Mouse (Mus musculus) ovary, postnatal 36 days (tissue): ENCODE results near the gene St3gal4.

Source experiments
- DNase-seq: peaks from one replicate; pipeline ENCODE4 v3.0.0; 2022; ENCODE audit warnings: low spot score, mixed read lengths

Gene St3gal4

DNA sequence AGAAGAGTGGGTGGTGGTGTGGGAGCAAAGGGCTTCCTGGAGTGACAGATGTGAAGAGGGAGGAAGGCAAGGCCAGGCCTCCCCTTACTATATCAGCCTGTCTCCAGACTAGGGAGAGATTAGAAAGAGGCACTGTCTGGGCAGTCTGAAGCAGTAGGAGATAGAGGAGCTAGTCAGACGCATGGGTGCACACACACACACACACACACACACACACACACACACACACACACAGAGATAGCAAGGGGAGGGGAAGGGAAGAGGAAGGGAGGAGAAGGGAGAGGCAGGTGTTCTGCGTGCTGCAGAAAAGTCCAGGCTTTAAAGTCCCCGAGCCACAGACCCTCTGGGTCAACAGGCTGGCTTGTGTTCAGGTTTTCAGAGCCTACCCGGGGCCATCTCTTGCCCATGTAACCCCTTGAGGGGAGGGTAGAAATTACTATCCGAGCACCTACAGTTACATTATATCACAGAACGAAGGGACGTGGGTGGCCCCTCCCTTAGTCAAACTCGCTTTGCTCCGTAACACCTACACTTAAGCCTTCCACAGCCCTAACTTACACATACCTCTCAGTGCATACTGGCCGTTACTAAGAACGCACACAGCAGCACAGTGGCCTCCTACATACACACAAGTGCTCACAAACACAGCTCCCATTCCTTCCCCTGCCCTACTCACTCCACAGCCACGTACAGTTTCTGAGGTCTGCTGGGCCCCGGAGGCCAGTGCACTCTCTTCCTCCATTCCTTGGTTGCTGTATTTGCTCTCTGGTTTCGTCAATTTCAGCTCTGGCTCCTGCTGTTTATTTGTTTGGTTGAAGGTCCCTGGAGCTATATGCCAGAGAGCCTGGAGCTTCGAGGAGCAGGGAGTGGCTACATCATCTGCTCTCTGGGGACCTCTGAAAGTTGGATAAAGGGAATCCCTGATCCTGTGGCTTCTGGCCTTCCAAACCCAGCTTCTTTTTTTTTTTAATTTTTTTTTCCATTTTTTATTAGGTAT is 12.9 kb downstream of the St3gal4 start:
- DNase-seq = no peak

DNA sequence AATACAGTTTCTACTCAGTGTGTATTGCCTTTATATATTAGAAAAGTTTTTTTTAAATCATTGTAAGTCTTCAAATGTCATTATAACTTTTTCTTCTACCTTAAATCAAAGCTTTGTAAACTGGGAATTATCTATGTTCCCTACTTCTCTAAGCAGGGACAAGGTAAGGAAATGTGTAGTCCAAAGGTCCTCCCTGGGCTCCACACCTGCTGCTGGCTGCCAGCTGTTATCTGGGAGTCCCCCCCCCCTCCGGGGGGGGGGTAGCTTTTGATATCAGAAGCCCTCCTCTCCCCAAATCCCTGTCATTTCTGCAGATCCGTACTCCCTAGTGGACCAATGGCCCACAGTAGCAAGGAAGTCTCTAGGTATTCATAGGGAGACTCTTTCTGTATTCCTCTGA is 13.6 kb downstream of the St3gal4 start:
- DNase-seq = no peak

DNA sequence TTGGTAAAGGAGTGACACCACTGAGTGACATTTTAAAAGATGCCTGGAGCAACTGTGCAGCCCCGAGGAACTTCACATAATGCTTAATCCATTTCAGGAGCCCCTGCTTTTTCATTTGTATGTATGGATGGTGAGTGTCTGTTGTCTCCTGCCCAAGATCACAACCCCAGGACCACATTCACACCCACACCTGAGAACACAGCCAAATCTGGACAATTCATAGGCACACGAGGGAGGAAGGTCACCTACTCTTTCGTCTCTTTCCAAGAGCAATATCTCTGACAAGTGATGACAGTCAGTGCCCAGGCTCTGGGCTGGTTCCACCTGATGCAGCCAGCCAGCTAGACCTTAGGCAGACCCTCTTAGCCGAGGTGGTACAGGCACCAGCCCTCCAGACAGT is 14.4 kb downstream of the St3gal4 start:
- DNase-seq = no peak

DNA sequence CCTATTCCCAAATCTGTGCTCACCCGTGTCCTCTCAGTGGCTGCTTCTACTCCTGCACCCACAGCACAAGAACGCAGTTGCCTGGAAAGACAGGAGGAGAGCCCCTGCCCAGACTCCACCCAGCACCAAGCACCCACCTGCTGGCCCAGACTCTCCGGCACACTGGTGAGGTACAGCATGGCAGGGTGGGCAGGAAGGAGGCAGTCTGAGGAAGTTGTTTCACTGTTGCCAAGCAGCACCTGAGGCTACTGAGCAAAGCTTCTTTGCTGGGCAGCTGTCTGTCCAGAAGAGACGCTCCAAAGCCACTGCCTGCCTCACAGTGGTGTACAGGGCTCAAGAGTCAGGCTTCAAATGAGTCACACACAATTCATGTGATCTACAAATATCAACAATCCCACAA is 20.3 kb downstream of the St3gal4 start:
- no peak for DNase-seq

DNA sequence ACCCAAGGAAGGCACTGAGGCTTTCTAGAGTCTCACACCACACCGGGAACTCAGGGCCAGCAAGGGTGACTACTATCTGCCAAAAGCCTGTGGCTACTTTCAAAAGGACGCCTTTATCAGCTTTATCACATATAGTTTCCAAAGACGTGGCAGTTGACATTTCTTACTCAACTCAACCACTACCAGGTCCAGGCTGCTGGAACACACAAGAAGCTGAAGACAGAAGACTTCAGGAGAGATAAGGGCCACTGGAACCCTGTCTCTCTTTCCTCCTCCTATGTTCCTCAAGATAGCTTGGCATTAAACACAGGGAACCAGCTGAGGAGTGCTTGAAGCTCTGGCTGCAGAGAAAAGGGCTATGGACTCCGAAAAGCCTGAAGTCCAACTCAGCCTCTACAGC is 21.2 kb downstream of the St3gal4 start:
- no peak for DNase-seq

DNA sequence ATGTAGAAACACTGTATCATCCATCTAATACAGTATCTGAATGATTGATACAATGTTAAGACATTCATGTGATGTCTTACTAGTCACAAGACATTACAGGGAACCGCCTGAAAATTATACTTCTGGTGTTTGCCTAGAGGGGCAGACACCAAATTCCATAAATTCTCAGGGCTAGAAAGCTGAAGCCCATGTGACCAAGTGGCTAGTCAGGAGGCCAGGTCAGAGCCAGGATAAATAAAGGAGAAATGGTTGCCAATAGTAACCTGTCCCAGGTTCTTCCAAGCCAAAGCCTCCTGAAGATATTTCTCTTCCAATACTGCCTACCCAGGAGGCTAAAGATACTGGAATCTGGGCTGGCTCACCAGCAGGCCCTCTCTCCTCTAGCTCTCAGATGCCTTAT is 23.3 kb downstream of the St3gal4 start:
- no peak for DNase-seq

DNA sequence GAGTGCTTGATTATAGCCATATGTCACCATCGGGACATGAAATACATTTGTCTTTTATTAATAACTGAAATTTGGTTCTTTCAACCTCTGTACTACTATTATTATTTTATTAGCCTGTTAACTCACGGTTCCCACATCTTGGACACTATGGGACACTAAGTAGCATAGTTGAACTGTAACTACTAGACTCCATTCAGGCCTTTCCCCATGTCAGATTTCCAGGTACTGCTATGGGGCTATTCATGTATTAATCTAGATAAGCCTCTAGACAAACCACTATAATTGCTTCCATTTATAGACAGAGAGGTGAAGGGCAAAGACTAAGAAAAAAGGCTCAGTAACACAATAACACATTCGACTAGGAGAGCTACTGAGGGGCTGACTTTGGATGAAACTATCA is 25.7 kb downstream of the St3gal4 start:
- no peak for DNase-seq

DNA sequence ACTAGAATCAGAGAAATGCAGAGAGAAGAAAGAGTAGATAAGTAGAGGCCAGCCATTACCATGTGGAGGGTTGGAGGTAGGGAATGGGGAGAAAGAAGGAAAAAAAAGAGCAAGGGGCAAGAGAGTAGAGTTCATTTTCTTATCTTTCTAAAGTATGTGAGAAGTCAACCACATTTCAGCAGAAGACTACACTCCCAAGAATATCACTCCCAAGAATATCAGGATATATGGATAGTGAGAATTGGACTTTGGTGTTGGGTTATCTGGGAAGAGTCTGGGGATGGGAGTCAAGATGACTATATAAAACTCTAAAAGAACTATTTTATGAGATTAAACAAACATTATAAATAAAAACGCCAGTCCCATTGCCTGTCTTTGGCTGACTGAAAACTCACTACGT is 26.2 kb downstream of the St3gal4 start:
- no peak for DNase-seq

DNA sequence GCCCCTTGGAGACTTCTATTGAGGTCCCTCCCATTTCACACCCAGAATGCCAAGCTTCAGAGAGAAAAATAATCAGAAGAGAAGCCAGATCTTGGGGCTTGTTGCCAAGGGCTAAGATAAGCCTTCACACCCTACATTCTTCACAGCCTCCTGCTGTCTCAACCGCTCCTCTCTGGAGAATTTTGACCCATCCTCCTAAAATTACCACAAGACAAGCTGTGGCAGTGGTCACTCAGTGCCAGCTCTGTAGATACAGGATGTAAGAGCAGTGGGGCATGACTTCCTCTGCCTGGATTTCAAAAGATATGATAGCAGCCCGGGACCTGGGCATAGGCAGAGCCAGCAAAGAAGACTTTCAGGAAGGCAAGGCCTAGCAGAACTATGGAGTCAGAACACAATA is 57.6 kb downstream of the St3gal4 start:
- no peak for DNase-seq

DNA sequence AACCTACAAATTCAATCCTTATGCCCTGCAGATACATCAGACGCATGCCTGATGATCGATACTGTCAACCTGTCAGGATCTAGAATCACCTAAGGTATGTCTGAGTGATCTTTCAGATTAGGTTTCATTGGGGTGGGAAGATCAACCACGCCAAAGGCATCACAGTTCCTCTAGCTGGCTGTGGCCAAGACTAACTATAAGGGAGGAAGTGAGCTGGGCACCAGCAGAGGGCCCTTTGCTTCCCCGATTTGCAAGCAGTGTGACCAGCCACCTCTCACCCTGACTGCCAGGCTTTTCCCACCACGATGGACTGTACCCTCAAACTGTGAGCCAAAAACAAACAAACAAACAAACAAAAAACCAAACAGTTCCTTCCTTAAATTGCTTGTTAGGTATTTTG is 59.2 kb downstream of the St3gal4 start:
- no peak for DNase-seq

DNA sequence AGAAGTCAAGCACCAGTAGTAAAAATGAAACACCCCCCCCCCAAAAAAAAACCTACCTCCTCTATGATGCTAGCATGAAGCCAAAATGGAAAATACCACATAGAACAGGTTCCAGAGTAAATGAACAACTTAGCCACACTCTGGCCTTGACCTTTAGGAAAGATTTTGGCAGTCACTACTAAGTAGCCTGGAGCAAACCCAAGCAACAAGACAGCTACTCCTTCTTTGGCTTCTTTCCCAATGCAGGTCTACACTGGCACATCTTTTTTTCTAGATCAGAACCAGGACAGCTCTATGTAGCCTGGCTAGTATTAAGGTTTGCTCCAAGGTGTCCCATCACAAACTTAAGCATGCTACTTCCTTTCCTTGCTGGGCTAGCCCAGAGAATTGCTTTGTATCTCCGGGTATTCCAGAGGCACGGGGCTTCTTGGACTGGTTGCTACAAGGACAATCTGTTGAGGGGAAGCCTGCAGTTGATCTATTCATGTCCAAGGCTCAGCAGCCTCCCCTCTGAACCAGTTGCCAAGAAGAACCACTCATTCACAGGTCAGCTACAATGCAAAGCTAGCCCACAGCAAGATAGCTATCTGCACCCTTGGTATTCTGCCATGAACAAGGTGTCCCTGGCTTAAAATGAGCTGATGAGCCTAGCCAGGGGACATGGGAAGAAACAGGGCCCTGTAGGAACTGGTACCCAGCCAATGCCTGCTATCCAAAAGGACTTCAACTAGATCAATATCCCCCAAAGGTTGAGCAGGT is 60.3 kb downstream of the St3gal4 start:
- no peak for DNase-seq

DNA sequence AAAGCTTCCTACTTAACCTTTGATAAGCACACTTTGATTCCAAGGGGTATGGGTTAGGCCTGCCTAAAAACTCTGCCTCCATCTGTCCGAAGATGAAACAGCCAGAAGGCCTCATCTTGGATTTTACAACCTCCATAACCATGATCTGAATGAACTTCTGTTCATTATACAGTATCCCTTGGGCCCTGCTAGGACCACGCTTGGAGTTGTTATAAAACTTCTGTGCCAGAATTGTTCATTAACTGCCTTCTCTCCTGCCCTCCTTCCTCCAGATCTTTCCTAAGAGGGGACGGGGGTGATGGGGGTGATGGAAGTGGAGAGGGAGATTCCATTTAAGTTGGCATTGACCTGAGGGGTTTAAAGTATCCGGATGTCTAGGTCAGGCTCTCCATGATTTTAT is 60.9 kb downstream of the St3gal4 start:
- DNase-seq = no peak

DNA sequence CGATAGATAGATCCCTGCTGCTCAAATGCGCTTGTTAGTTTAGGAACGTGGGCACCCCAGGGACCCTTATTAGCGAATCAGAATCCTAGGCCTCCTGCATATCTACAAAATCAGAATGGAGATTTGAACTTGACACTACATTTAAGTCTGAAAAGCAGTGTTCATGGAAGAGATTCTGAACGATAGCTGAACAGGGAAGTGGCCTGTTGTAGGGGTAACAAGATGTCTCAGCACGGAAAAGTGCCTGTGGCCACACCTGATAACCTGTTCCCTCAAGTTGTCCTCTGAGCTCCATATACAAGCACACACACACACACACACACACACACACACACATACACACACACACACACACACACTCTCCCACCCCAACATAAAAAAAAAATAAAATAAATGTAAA is 61.4 kb downstream of the St3gal4 start:
- DNase-seq = no peak

DNA sequence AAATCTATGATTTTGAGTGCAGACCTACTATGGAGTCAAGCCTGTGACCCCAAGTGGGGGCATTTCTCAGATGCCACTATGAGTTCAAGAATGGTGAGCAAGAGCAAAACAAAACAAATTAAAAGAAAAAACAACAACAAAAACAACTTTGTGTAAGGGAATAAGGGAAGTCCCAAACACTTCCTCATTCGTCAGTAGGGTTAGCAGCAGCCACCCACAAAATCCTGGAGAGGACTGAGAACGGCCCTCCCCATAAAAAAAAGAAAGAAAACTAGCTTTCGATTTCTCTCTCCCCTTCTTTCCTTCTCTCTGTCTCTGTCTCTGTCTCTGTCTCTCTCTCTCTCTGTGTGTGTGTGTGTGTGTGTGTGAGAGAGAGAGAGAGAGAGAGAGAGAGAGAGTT is 62.5 kb downstream of the St3gal4 start:
- no peak for DNase-seq

DNA sequence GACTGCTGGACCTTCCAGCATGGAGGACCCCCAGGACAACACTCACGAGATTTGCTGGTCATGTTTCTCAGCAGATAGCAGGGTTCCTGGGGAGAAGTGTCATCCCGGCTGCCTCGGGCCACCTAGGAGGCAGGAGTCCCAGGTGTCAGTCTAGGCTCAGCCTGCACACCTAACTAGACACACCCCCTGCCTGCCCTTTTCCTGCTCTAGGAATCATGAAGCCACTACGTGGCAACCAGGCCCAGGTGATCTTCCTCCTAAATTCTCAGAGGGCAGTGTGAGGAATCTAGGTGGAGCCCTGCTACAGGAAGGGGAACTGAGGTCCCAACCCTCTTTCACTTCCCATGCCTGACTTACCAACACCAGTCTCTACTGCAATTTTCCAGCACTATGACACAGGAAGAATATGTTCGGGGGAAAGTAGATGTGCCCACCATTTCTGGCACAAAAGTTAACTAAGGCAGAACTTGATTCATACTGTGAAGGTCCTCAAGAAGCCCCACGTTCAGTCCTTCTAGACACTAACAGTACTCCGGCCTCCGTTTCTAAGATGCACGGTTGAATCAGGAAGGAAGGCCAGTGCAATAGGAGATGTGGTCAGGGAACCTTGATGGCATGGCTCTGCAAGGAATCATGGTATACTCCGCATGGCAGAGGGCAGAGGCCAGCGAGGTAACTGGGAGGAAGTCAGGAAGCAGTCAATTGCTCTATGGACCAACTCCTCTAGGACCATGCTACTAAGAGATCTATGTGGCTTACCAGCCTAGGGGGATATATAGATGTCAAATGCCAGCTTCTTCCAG is 63.3 kb downstream of the St3gal4 start:
- DNase-seq = no peak

DNA sequence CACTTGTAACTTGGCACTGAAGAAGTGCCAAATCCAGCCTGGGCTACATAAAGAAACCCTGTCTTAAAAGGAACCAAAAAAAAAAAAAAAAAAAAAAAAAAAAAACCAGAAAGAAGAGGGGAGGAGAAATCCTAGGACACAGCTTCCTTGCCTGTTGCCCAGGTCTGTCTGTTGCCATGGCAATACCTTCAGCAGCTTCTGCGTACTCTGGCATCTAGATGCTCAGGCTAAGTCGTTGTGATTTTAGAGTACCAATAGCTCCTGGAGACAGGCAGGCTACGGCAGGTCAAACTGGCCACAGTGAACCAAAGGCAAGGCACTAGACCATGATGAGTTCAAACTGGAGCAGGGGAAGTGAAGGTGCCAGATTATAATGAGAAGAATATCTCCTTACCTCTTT is 65.4 kb downstream of the St3gal4 start:
- no peak for DNase-seq

DNA sequence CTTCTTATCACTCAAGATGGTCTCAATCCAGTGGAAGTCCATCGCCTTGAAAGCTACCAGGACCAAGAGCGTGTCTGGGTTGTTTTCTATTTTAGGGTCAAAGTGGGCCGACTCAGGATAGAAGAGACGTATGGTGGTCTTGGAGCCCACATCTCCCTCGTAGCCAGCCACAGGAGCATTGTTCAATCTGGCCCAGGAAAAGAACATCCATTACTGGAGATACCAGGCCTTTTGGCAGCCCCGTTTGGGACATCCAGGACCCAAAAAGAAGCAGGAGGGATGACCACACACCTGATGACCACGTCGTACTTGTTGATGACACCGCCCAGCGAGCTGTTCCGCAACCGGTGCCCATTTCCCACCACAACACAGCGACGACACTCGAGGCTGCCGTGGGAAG is 66.0 kb downstream of the St3gal4 start:
- no peak for DNase-seq

DNA sequence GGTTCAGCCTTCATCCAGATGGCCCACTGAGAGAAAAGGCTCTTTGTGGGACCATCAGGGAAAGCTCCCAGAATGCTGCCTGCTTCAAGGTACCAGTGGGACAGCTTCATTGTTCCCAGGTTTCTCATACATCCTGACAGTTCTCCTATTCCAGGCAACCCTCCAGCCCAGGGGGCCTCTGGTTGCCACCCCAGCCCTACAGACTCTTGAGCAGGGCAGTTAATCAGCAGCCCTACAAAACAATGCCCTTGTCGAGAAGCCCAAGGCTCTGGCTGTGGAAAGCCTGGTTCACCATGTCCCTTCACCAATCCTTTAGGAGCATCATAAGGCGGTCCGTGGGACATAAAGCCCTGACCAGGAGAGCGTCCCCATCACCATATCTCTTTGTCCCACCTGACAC is 66.4 kb downstream of the St3gal4 start:
- no peak for DNase-seq

DNA sequence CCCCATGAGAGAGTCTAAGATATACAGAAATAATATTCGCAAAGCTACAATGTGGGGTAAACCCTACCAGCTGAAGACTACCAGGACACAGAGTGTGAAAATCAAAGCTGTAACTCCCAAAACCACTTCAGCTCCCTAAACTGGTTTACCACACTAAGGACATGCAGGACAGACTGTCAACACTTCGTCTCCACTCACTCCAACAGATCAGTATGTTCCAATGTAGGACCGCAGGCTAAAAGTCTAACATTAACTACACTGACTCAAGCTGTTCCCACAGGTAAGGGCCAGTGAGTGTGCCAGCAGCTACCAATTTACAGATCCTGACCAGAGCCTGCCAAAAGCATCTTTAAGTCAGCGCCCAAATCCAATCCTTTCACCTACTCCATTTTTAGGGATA is 67.4 kb downstream of the St3gal4 start:
- DNase-seq = no peak

DNA sequence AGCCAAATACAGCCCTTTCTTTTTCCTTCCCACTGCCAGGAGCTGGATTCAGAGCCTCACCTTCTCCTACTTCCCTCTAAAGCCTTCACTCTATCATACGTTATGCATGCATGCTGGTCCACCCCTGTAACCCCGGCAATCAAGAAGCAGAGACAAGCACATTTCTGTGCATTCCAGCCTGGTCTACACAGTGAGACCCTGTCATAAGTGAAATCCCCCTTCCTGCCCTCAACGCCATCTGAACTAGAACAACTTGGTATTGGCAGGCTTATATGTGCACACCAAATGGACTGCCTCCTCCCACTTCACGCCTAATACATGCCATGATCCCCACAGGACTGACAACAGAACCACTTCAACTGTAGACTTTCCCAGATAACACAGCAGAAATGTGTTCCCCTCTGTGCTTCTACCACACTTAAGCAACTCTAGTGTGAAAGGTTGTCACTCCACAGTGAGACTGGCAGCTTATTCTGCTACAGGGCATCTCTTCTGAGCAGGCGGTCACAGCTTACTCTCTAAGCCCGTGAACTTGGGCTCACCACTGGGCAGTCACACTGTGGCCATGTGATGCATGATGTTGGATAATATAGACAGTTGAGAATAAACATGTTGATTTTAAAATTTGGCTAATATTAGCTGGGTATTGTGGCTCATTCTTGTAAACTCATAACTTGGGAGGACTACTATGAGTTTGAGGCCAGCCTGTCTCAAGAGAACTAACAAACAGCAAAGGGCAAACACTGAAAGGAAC is 68.2 kb downstream of the St3gal4 start:
- DNase-seq = no peak

DNA sequence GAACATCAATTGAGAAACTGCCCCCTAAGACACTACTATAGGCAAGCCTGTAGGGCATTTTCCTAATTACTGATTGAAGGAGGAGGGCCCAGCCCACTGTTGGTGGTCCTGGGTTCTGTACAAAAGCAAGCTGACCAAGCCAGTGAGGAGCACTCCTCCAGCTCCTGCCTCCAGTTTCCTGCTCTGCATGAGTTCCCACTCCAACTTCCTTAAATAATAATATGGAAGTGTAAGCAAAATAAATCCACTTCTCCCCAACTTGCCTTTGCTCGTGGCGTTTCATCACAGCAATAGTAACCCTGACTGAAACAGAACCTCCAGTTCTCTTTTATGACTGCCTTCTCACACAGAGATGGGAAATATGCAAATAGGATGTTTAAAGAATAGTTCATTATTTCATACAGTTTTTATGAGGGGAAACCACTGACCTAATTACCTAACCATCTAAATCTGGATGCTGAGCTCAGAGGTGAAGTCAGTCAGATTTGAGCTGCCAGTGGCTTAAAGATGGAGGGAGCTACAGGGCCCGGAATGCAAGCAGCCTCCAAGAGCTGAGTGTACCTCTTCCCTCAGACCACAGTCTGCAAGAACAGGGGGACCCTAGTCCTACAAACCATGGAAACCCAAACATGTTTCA is 69.1 kb downstream of the St3gal4 start:
- no peak for DNase-seq
